Mouse (Mus musculus) forebrain, embryonic 10.5 days (tissue): Measurements from ENCODE around the gene Rapsn. TPM values are rescaled to one million over a fixed set of nuclear protein-coding genes. Genes with fewer than 3 reads are reported as not detected.
"Not testable (repeated sequence)": the region's sequence is repeated elsewhere in the genome, so short reads cannot be mapped to it uniquely, and the experiment has no call there.

Source experiments
- DNase-seq: peaks from one replicate; pipeline ENCODE4 v3.0.0-alpha.2; 2017; ENCODE audit warnings: low spot score; ENCODE audit errors: extremely low spot score
- H3K27ac ChIP-seq: fragments of 300-500 bp; sonication (generic); 2 replicates; pipeline ENCODE4 v1.5.1; 2016; ENCODE audit warnings: mild to moderate bottlenecking
- H3K27me3 ChIP-seq: fragments of 300-500 bp; sonication (generic); 2 replicates; pipeline ENCODE4 v1.6.1; 2016; ENCODE audit warnings: mild to moderate bottlenecking; ENCODE audit not compliant: poor library complexity, severe bottlenecking
- H3K36me3 ChIP-seq: fragments of 300-500 bp; sonication (generic); replicated peaks from 2 replicates; pipeline ENCODE4 v1.6.1; 2016; ENCODE audit warnings: mild to moderate bottlenecking, moderate library complexity
- H3K4me1 ChIP-seq: fragments of 300-500 bp; sonication (generic); 2 replicates; pipeline ENCODE4 v1.6.1; 2016
- H3K4me3 ChIP-seq: fragments of 300-500 bp; sonication (generic); 2 replicates; pipeline ENCODE4 v1.5.1; 2016; ENCODE audit warnings: mild to moderate bottlenecking, moderate library complexity
- H3K9me3 ChIP-seq: fragments of 300-500 bp; sonication (generic); 2 replicates; pipeline ENCODE4 v1.6.1; 2016; ENCODE audit warnings: mild to moderate bottlenecking, moderate library complexity
- WGBS: fragments of 180-500 bp; shearing (Covaris S2); methylation state at CpG from one replicate; pipeline ENCODE4 v1.1.7; 2016; 5-methylcytosine and 5-hydroxymethylcytosine counted together
- polyA plus RNA-seq: library from polyadenylated mRNA; unstranded; fragments of >200 nt; fragmentation: Nextera tagmentation; extraction: Ambion mirVana; gene quantifications from 2 replicates; pipeline ENCODE4 v1.2.1, GENCODE M21; 2016

Rapsn gene
- polyA plus RNA-seq, 1 experiment from 2014 or later = 4.9 TPM

DNA sequence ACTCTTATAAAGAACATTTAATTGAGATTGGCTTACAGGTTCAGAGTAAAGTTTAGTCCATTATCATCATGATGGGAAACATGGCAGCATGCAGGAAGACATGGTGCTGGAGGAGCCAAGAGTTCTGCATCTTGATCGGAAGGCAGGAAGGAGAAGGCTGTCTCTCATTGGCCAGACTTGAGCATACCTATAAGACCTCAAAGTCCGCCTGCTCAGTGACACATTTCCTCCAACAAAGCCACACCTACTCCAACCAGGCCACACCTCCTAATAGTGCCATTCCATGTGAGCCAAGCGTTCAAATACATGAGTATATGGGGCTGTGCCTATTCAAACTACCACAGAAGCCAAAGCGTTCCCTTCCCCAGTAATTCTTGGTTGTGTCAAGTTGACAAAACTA, 4.2 kb upstream of the Rapsn start:
- DNase-seq = no peak
- Histone ChIP-seq H3K27ac (no peak overlapping the region), H3K4me3 (no peak overlapping the region), H3K9me3 (no peaks in the 10 kb centered on the region), H3K27me3 (no peaks in the 10 kb centered on the region), H3K4me1 (0 out of 2 replicates have a peak, but pooled peaks cover 5% of the 10 kb centered on the region), H3K36me3 (no peaks in the 10 kb centered on the region)
- 84% methylated on average over 4 of the region's 4 CpGs for WGBS

DNA sequence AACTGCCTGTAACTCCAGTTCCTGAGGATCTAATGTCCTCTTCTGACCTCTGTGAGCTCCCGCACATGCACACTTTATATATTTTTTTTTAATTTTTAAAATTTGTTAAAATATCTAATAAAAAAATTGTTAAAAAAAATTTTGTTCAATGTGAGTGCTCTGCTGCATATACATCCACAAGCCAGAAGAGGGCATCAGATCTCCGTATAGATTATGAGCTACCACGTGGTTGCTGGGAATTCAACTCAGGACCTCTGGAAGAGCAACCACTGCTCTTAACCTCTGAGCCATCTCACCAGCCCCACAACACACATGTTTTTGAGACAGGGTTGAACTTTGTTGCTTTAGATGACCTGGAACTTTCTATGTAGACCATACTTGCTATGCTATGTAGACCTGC, 2.4 kb upstream of the Rapsn start:
- H3K36me3 ChIP-seq = no peaks in the 10 kb centered on the region
- no peaks in the 10 kb centered on the region for H3K9me3 ChIP-seq
- WGBS = 13% methylated on average over 3 of the region's 3 CpGs
- H3K4me1 ChIP-seq = 0 out of 2 replicates have a peak, but pooled peaks cover 5% of the 10 kb centered on the region
- no peak for DNase-seq
- H3K4me3 ChIP-seq = no peak overlapping the region
- H3K27me3 ChIP-seq = no peaks in the 10 kb centered on the region
- no peak overlapping the region for H3K27ac ChIP-seq

- DNase-seq = no peak
- Histone ChIP-seq H3K27me3 (no peaks in the 10 kb centered on the region), H3K27ac (peak overlapping the region; percentile 76), H3K9me3 (no peaks in the 10 kb centered on the region), H3K4me1 (peaks cover 31% of the 10 kb centered on the region), H3K36me3 (no peaks in the 10 kb centered on the region), H3K4me3 (no peak overlapping the region)
- 79% methylated on average over 8 of the region's 8 CpGs for WGBS
Observed at GRCm38 (mm10) chr2:91041786-91042185, 6.4 kb downstream of the Rapsn start.

DNA sequence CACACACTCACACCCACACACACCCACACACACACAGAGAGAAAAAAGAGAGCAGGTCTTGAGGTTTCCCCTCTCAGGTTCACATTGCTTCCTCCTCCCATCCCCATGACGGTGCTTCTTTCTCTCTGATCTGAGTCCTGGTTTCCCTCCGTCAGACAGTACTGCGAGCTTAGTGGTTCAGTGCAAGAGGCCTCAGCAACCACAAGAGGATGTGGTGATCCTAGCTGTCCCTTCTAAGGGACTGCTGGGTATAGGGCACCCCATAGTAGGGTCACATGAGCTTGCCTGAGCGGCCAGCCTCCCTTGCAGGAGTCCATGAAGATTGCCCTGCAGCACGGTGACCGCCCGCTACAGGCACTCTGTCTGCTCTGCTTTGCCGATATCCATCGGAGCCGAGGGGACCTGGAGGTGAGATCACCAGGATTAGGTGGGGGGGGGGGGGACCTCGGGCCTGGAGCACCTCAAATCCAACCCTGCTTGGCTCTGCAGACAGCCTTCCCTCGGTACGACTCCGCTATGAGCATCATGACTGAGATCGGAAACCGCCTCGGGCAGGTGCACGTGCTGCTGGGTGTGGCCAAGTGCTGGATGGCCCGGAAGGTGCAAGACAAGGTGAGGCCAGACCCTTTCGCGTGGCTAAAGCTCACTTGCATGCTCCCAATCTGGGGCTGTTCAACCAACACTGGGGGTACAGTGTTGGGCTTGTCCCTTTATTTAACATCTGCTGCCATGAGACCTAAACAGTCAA, 7.4 kb downstream of the Rapsn start:
- 71% methylated on average over 21 of the region's 21 CpGs for WGBS
- Histone ChIP-seq H3K4me3 (no peak overlapping the region; the same call in none of the 2 replicates), H3K27me3 (no peaks in the 10 kb centered on the region), H3K4me1 (peaks cover 31% of the 10 kb centered on the region), H3K27ac (peak overlapping the region; percentile 76), H3K36me3 (no peaks in the 10 kb centered on the region), H3K9me3 (no peaks in the 10 kb centered on the region)
- no peak for DNase-seq

DNA sequence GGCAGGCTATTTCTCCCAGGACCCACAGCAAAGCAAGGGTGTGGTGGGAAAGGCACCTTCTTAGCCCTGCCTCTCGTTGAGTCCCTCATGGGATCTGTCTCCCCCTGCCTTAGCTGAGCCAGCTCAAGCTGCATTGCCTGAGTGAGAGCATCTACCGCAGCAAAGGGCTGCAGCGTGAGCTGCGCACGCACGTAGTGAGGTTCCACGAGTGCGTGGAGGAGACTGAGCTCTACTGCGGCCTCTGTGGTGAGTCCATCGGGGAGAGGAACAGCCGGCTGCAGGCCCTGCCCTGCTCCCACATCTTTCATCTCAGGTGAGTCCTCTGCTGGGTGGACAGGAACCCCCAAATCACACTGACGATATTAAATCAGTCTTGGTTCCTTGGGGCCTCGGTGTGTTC, 9.3 kb downstream of the Rapsn start:
- Histone ChIP-seq H3K4me1 (peaks cover 31% of the 10 kb centered on the region), H3K27ac (peak overlapping the region; percentile 49), H3K4me3 (no peak overlapping the region), H3K9me3 (no peaks in the 10 kb centered on the region), H3K36me3 (no peaks in the 10 kb centered on the region), H3K27me3 (no peaks in the 10 kb centered on the region)
- DNase-seq = no peak
- WGBS = 82% methylated on average over 13 of the region's 13 CpGs

- H3K9me3 ChIP-seq, DNase-seq, H3K36me3 ChIP-seq, H3K27ac ChIP-seq, H3K4me3 ChIP-seq, H3K27me3 ChIP-seq: not testable (repeated sequence)
- H3K4me1 ChIP-seq = peaks cover 31% of the 10 kb centered on the region
- WGBS = 82% methylated on average over 1 of the region's 1 CpGs
Observed at GRCm38 (mm10) chr2:91045805-91046204, 10.4 kb downstream of the Rapsn start.

- no peaks in the 10 kb centered on the region for H3K27me3 ChIP-seq
- H3K9me3 ChIP-seq = no peaks in the 10 kb centered on the region
- DNase-seq = no peak
- H3K36me3 ChIP-seq = peaks cover 7% of the 10 kb centered on the region
- no peak overlapping the region for H3K27ac ChIP-seq
- WGBS = 88% methylated on average over 9 of the region's 9 CpGs
- H3K4me3 ChIP-seq = no peak overlapping the region
- H3K4me1 ChIP-seq = peaks cover 22% of the 10 kb centered on the region
Observed at GRCm38 (mm10) chr2:91047359-91047758, 11.9 kb downstream of the Rapsn start.

DNA sequence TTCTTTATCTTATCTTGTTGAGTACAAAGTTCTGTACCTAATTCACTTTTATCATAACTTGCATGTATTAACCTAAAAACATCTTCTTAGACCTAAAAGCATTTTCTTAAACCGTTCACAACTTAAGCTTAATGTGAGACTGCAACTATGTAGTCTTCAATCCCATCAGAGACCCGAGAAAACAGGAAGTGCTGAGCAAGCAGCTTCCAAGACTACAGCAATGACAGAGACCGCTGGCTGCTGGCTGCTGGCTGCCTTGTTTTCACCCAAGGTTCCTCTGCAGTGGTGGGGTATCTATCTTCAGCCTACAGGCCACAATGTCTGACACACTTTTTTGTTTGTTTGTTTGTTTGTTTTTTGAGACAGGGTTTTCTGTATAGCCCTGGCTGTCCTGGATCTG, 16.5 kb downstream of the Rapsn start:
- 83% methylated on average over 3 of the region's 3 CpGs for WGBS
- H3K27me3 ChIP-seq = no peaks in the 10 kb centered on the region
- no peaks in the 10 kb centered on the region for H3K9me3 ChIP-seq
- peaks cover 26% of the 10 kb centered on the region for H3K36me3 ChIP-seq
- H3K4me1 ChIP-seq = peaks cover 19% of the 10 kb centered on the region
- no peak overlapping the region for H3K4me3 ChIP-seq
- DNase-seq = no peak
- H3K27ac ChIP-seq = no peak overlapping the region

DNA sequence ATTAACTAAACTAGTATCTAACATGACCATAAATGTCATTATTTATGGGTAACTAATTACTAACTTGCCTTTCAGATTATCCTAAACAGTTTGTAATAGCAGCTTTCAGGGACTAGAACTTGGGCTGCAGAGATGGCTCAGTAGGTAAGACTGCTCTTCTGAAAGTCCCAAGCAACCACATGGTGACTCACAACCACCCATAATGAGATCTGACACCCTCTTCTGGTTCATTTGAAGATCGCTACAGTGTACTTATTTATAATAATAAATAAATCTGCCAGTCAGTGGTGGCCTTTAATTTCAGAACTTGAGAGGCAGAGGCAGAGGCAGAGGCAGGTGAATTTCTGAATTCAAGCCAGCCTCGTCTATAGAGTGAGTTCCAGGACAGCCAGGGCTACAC, 17.3 kb downstream of the Rapsn start:
- Histone ChIP-seq H3K4me1 (peaks cover 19% of the 10 kb centered on the region), H3K9me3 (no peaks in the 10 kb centered on the region), H3K27ac (peak overlapping the region; percentile 97; the same call in 1 of the 2 replicates), H3K36me3 (peaks cover 34% of the 10 kb centered on the region), H3K4me3 (peak overlapping the region; percentile 95), H3K27me3 (no peaks in the 10 kb centered on the region)
- WGBS = 65% methylated on average over 2 of the region's 2 CpGs
- DNase-seq = no peak

DNA sequence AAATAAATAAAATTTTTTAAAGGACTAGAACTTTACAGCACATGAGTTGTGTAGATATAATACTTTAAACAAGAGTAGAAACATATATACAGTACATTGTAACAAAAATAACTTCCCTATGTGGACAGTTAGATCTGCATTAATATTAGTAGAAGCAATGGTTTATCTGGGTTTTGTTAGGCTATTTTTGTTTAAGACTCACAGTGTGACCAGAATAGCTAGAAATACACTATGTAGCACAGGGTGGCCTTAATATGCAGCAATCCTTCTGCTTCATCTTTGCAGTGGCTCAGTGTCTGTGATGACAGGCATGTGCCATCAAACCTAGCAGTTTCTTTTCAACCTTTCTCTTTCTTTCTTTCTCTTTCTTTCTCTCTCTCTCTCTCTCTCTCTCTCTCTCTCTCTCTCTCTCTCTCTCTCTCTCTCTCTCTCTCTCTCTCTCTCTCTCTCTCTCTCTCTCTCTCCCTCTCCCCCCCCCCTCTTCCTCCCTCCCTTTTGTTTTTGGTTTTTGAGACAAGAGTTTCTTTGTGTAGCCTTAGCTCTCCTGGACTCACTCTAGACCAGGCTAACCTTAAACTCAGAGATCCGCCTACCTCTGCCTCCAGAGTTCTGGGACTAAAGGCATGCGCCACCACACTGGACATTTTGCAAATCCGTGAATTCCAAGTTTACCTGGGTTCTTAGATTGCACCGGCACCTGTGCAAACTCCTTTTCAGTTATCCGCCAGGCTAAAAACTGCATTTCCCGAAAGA, 17.9 kb downstream of the Rapsn start:
- H3K9me3 ChIP-seq = no peaks in the 10 kb centered on the region
- H3K4me3 ChIP-seq = peak overlapping the region; percentile 95
- H3K4me1 ChIP-seq = peaks cover 19% of the 10 kb centered on the region
- H3K27ac ChIP-seq = peak overlapping the region; percentile 97
- peaks cover 40% of the 10 kb centered on the region for H3K36me3 ChIP-seq
- DNase-seq = no peak
- WGBS = 0% methylated on average over 6 of the region's 6 CpGs
- no peaks in the 10 kb centered on the region for H3K27me3 ChIP-seq

DNA sequence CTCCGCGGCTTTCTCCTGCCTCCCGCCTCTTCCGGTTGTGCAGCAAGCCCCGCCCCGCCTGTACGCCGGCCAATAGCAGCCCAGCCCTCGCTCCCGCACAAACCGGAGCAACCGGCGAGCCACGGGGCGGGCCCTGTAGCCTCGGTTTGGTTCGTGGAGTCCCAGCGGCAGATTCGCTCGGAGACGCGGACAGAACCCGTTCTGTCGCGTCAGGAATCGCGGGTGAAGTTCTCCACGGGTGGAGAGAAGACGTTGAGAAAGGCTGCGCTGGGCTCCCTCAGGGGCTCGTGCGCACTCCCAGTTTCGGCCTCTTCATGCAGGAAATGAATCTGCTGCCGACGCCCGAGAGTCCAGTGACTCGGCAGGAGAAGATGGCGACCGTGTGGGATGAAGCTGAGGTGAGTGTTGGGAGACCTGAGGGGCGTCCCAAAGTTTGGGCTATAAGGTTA, 18.5 kb downstream of the Rapsn start, which contains the start of gene Psmc3:
Gene Psmc3, plus strand, starts transcription at position 76 of the 449 bp plus-strand sequence.
- peak; percentile 95 for DNase-seq
- H3K27ac ChIP-seq = peak within 1 kb of the TSS; percentile 97
- WGBS = under 1% methylated on average over 40 of the region's 40 CpGs

GRCm38 (mm10) chr2:91058435-91058834, 23.0 kb downstream of the Rapsn start:
- Histone ChIP-seq H3K9me3 (no peaks in the 10 kb centered on the region), H3K27me3 (no peaks in the 10 kb centered on the region), H3K27ac (no peak overlapping the region), H3K4me3 (no peak overlapping the region), H3K36me3 (peaks cover 84% of the 10 kb centered on the region), H3K4me1 (peaks cover 12% of the 10 kb centered on the region)
- 86% methylated on average over 5 of the region's 5 CpGs for WGBS
- no peak for DNase-seq

More for the DNA sequence above, 18.5 kb downstream of the Rapsn start, which contains the start of gene Psmc3:
- peaks cover 19% of the 10 kb centered on the region for H3K4me1 ChIP-seq
- H3K36me3 ChIP-seq = peaks cover 46% of the 10 kb centered on the region
- H3K9me3 ChIP-seq = no peaks in the 10 kb centered on the region
- H3K27me3 ChIP-seq = no peaks in the 10 kb centered on the region
- H3K4me3 ChIP-seq = peak within 1 kb of the TSS; percentile 95

- Histone ChIP-seq H3K27me3 (no peaks in the 10 kb centered on the region), H3K4me3 (no peak overlapping the region), H3K27ac (no peak overlapping the region), H3K9me3 (no peaks in the 10 kb centered on the region), H3K4me1 (peaks cover 12% of the 10 kb centered on the region), H3K36me3 (peaks cover 94% of the 10 kb centered on the region)
- 97% methylated on average over 2 of the region's 2 CpGs for WGBS
- DNase-seq = no peak
Observed at GRCm38 (mm10) chr2:91059376-91059775, 24.0 kb downstream of the Rapsn start.
